Mouse (Mus musculus): ENCODE measurements around the gene Klrb1f.
"Not testable (repeated sequence)": the region's sequence is repeated elsewhere in the genome, so short reads cannot be mapped to it uniquely, and the experiment has no call there.

Klrb1f gene

DNA sequence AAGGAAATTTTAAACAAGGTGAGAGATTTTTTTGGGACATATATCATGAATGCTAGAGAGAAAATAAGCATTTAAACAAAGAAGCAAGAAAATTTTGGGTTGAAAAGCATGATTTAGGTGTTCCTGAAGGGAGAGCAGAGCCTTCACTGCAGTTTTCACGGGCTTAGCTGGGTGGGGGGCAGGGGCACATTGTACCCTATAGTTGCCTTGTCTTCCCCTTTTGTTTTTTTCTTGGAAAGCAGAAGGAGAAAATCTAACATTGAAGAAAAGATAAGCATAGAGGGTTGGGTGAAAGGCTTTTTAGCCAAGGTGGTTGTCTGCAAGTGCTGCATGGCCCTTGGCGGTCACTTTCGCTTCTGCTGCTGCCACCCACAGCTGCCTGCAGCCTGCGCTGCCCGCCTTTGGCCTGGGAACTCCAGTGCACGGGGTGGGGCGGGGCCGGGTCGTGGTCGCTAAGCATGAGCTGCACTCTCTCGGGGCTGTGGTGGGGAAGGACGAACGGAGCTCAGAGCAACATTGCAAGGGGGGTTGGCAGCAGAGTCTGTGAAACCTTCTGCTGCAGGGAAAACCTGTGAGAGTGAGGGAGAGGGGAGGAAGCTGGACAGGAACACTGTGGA is 3.3 kb downstream of the Klrb1f start:
- DNase-seq, result peak; percentile 75 to 87

DNA sequence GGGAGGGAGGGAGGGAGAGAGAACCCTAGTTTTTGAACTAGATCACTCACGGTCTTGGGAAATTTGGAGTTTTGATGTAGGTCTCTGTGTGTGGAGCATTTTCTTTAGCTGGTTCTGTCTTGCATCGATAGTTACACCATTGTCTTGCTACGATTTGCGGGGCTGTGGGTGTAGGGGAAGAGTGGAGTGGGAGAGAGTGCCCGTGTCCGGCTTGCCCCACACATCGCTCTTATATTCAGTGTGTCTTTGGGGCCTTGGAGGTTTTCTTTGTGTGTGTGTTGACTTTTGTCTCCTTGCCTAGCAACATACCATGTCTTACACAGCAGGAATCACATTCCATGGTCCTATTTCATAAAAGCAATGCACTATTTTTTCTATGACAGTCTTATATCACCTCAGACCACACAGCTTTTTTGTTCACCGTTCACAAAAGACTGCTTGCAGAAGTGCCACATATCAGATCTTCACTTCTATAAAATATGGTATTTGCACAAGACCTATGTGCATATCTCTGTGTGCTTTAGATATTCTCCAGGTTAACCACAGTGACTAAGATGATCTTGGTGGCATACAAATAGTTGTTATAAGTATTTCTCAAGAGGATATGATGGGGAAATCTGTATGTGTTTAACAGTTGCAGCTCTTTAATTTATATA is 4.0 kb downstream of the Klrb1f start:
- DNase-seq, result peak in 1 of 2 experiments; percentile 2

GRCm38 (mm10) chr6:129051086-129051485 is 5.4 kb downstream of the Klrb1f start:
- no peak for DNase-seq

DNA sequence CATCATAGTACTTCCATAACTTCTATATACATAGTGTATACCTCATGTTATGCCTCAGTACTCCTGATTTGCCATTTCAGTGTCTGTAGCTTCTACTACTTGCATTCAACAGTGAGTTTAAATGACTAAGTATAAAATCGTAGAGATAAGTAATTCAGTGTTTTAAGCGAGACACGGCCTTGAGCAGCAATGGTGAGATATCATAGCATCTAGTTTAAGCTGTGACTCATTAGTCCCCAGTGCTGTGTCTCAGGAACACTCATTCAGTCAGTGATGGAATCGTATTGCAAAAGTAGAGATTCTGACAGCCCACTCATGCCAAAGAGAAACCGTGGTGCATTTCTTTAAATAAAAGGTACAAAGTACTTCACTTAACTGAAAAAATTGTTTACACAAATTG is 6.0 kb downstream of the Klrb1f start:
- DNase-seq, result no peak

GRCm38 (mm10) chr6:129056237-129056636 is 10.5 kb downstream of the Klrb1f start:
- DNase-seq, result no peak

GRCm38 (mm10) chr6:129058013-129058412 is 12.3 kb downstream of the Klrb1f start:
- no peak for DNase-seq

GRCm38 (mm10) chr6:129065407-129065806 is 19.7 kb downstream of the Klrb1f start:
- no peak for DNase-seq

GRCm38 (mm10) chr6:129065857-129066256 is 20.2 kb downstream of the Klrb1f start:
- no peak for DNase-seq

- no peak for DNase-seq
Measured at GRCm38 (mm10) chr6:129066530-129066929, 20.8 kb downstream of the Klrb1f start.

GRCm38 (mm10) chr6:129066986-129067385 is 21.3 kb downstream of the Klrb1f start:
- DNase-seq, result peak in 1 of 2 experiments; percentile 33

GRCm38 (mm10) chr6:129085098-129085497 is 39.4 kb downstream of the Klrb1f start:
- DNase-seq, result no peak

- DNase-seq, result not testable (repeated sequence)
Measured at GRCm38 (mm10) chr6:129086031-129086430, 40.3 kb downstream of the Klrb1f start.

GRCm38 (mm10) chr6:129088161-129088560 is 42.5 kb downstream of the Klrb1f start:
- peak; percentile 44 to 55 for DNase-seq

- not testable (repeated sequence) for DNase-seq
Measured at GRCm38 (mm10) chr6:129088596-129088995, 42.9 kb downstream of the Klrb1f start.

- DNase-seq, result peak in 1 of 2 experiments; percentile 18
Measured at GRCm38 (mm10) chr6:129095166-129095565, 49.5 kb downstream of the Klrb1f start.

DNA sequence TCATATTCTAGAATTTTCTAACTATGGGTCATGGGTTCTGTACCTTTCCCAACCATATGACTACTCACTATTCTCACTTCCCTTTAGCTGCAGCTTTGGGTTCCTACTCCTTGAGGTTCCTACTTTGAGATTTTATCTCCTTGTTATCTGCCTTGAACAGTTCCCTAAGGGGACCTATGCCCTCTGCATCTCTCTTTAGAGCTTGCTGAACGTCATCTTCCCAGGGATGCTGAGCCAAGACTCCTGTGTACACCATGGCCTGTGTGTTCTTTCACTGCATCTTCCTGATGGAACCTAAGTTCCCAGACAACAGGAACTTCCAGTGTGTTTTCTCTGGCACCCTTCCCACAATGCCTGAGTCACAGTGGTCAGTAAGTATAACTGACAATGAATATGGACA is 52.2 kb downstream of the Klrb1f start:
- peak in 1 of 2 experiments; percentile 18 for DNase-seq

DNA sequence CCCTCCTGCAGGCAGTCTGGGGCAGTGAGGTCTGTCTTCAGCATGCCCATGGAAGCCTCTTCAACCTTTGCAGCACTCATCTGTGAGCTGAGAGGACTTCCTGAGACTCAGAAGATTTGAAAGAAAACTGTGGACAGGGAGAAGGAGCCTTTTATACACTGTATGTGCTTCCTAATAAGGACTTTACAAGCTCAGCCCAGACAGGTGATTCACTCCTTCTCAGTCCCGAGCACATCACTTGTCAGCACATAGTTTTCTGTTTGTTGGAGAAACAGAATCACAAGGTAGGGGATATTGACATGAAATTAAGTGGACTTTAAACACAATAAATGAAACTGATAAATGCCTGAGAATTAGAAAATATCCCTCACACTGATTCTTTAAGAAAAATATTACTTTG is 55.1 kb downstream of the Klrb1f start, which contains the start of gene Clec2e:
TSS of gene Clec2e (minus strand) at position 120 of the 400 bp plus-strand sequence.
- not testable (repeated sequence) for DNase-seq

DNA sequence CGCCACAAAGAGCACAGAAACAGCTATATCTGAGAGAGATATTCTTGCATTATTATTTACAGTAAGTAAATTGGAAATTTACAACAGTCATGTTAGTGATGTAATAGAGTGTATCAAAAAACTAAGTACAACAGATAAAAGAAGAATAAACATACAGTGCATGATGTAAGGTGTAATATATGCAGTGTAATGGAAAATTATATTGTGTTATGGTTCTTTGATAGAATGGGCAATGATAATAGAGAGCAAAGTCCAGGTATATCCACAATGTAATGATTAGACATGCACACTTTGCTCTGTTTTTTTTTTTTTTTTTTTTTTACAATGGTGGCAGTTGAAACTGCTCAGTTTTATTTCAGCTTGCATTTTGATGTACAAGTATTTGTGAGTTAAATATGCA is 55.9 kb downstream of the Klrb1f start:
- no peak for DNase-seq

GRCm38 (mm10) chr6:129102858-129103555 is 57.3 kb downstream of the Klrb1f start:
- no peak for DNase-seq
